Comparison of ENCODE assay signal across 11 mouse cellular contexts in the genomic region with DNA sequence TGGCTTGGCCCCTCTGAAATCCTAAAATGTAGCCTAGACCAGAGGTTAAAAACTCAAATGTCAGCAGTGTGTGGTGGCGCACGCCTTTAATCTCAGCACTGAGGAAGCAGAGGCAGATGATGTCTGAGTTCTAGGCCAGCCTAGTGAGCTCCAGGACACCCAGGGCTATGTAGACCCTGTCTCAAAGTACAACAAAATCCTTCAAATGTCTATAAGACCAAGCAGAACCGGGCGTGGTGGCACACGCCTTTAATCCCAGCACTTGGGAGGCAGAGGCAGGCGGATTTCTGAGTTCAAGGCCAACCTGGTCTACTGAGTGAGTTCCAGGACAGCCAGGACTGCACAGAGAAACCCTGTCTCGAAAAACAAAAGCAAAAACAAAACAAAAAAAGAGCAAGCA. TPM values are rescaled to one million over a fixed set of nuclear protein-coding genes. Genes with fewer than 3 reads are reported as not detected.
DNase-seq lines count a peak whose midpoint lies in the region; ATAC-seq and TF ChIP-seq lines count a peak whose summit lies in the region.
"Not testable (repeated sequence)": the region's sequence is repeated elsewhere in the genome, so short reads cannot be mapped to it uniquely, and the experiment has no call there.
"Had no signal": no experiment of that assay in that cellular context is flagged by ENCODE, and none has a peak within 500 bp of the region (broad histone marks: within the 10 kb centered on the region; RNA-seq: fewer than 3 reads in every experiment).

No protein-coding gene starts in this region.

- ATAC-seq in forebrain, embryonic 12.5 days (ENCODE audit: low FRiP score); hindbrain, embryonic 13.5 days (ENCODE audit: low FRiP score); lung, postnatal 0 days; midbrain, embryonic 13.5 days; neural tube, embryonic 15.5 days (ENCODE audit: low FRiP score): not testable (repeated sequence)

- H3K27me3 ChIP-seq in forebrain, embryonic 12.5 days; hindbrain, embryonic 13.5 days; lung, postnatal 0 days (replicated peaks; ENCODE audit: insufficient read depth, low read length); midbrain, embryonic 13.5 days; neural tube, embryonic 15.5 days (replicated peaks): not testable (repeated sequence)

- H3K9ac ChIP-seq in forebrain, embryonic 12.5 days; lung, postnatal 0 days (replicated peaks; ENCODE audit: low read depth); midbrain, embryonic 13.5 days (replicated peaks); neural tube, embryonic 15.5 days (replicated peaks): not testable (repeated sequence)
- H3K9ac ChIP-seq in hindbrain, embryonic 13.5 days = peak overlapping the region; percentile 20; the same call in 1 of the 2 replicates

- 87% methylated on average over 7 of the region's 7 CpGs for WGBS in forebrain, embryonic 12.5 days
- WGBS in hindbrain, embryonic 13.5 days = 93% methylated on average over 7 of the region's 7 CpGs
- 83% methylated on average over 7 of the region's 7 CpGs for WGBS in lung, postnatal 0 days
- WGBS in midbrain, embryonic 13.5 days = 92% methylated on average over 7 of the region's 7 CpGs
- 91% methylated on average over 7 of the region's 7 CpGs for WGBS in neural tube, embryonic 15.5 days

- not testable (repeated sequence) for H3K4me3 ChIP-seq in forebrain, embryonic 12.5 days (replicated peaks); hindbrain, embryonic 13.5 days; layer of hippocampus, adult 2 months; lung, postnatal 0 days (ENCODE audit: low read depth, low read length); midbrain, embryonic 13.5 days (replicated peaks); neural tube, embryonic 15.5 days (replicated peaks)

- not testable (repeated sequence) for TF ChIP-seq CTCF in layer of hippocampus, adult 2 months (conservative IDR thresholded peaks at IDR 0.05); lung, postnatal 0 days (IDR thresholded peaks at IDR 0.05)

- not testable (repeated sequence) for H3K4me2 ChIP-seq in forebrain, embryonic 12.5 days; hindbrain, embryonic 13.5 days; lung, postnatal 0 days (replicated peaks; ENCODE audit: low read depth, low read length); midbrain, embryonic 13.5 days (replicated peaks); neural tube, embryonic 15.5 days

- not testable (repeated sequence) for TF ChIP-seq EP300 in lung, postnatal 0 days (IDR thresholded peaks at IDR 0.05)

- H3K4me1 ChIP-seq in forebrain, embryonic 12.5 days = peaks cover 46% of the 10 kb centered on the region
- peaks cover 61% of the 10 kb centered on the region for H3K4me1 ChIP-seq in hindbrain, embryonic 13.5 days (replicated peaks)
- peaks cover 29% of the 10 kb centered on the region for H3K4me1 ChIP-seq in lung, postnatal 0 days (ENCODE audit: insufficient read depth, low read depth, low read length)
- H3K4me1 ChIP-seq in midbrain, embryonic 13.5 days (replicated peaks) = peaks cover 53% of the 10 kb centered on the region
- H3K4me1 ChIP-seq in neural tube, embryonic 15.5 days = peaks cover 57% of the 10 kb centered on the region

- H3K36me3 ChIP-seq in forebrain, embryonic 12.5 days (replicated peaks); lung, postnatal 0 days (ENCODE audit: insufficient read depth, low read length); midbrain, embryonic 13.5 days: not testable (repeated sequence)
- peaks cover 14% of the 10 kb centered on the region for H3K36me3 ChIP-seq in hindbrain, embryonic 13.5 days
- H3K36me3 ChIP-seq in neural tube, embryonic 15.5 days = peaks cover 10% of the 10 kb centered on the region

- DNase-seq in cerebellum, adult 11-12 months = peak; percentile 36
- DNase-seq in heart, adult 11 months = peak; percentile 90
- not testable (repeated sequence) for DNase-seq in layer of hippocampus, adult 2 months (ENCODE audit: low spot score in 2 of 2); lung, postnatal 0 days (ENCODE audit: low spot score)

- H3K27ac ChIP-seq in forebrain, embryonic 12.5 days = 0 out of 2 replicates have a peak overlapping the region, but pooled peaks have one; percentile 25
- peak overlapping the region; percentile 90 for H3K27ac ChIP-seq in hindbrain, embryonic 13.5 days
- peak overlapping the region; percentile 99 for H3K27ac ChIP-seq in layer of hippocampus, adult 2 months
- H3K27ac ChIP-seq in lung, postnatal 0 days (ENCODE audit: low read length) = peak overlapping the region; percentile 43; the same call in 1 of the 2 replicates
- peak overlapping the region; percentile 79; the same call in 1 of the 2 replicates for H3K27ac ChIP-seq in midbrain, embryonic 13.5 days
- peak overlapping the region; percentile 13; the same call in 1 of the 2 replicates for H3K27ac ChIP-seq in neural tube, embryonic 15.5 days (replicated peaks)

- not testable (repeated sequence) for H3K9me3 ChIP-seq in forebrain, embryonic 12.5 days; hindbrain, embryonic 13.5 days; lung, postnatal 0 days (ENCODE audit: low read length); midbrain, embryonic 13.5 days; neural tube, embryonic 15.5 days (replicated peaks)

RNA-seq across cellular contexts. Expression of gene Tbx6, which starts 2.2 kb away (rescaled TPM):
- 0.33 and 0.56 TPM in 2 replicates for polyA plus RNA-seq in forebrain, embryonic 12.5 days (2016; fragmentation: Nextera tagmentation; extraction: Ambion mirVana)
- 0.32 and 0.84 TPM in 2 replicates for polyA plus RNA-seq in hindbrain, embryonic 13.5 days (2015; fragmentation: Nextera tagmentation; extraction: Ambion mirVana)
- 1 to 10 TPM in 1 of 2 experiments, under 1 TPM in 1; 0.54 to 1.0 TPM for total RNA-seq in layer of hippocampus, adult 2 months (2021)
- polyA plus RNA-seq in lung, postnatal 0 days (2015; fragmentation: Nextera tagmentation; extraction: Ambion mirVana) = 0.56 and 0.74 TPM in 2 replicates
- polyA plus RNA-seq in midbrain, embryonic 13.5 days (2015; fragmentation: Nextera tagmentation; extraction: Ambion mirVana) = 0.36 and 0.49 TPM in 2 replicates
- polyA plus RNA-seq in neural tube, embryonic 15.5 days (2015; fragmentation: Nextera tagmentation; extraction: Ambion mirVana) = 0.34 and 0.35 TPM in 2 replicates
- polyA plus RNA-seq: heart, postnatal 0 days had no signal

RNA-seq across cellular contexts. Expression of gene Ypel3, which starts 2.3 kb away (rescaled TPM):
- polyA plus RNA-seq in forebrain, embryonic 12.5 days (2016; fragmentation: Nextera tagmentation; extraction: Ambion mirVana) = 91.8 and 92.7 TPM in 2 replicates
- polyA plus RNA-seq in hindbrain, embryonic 13.5 days (2015; fragmentation: Nextera tagmentation; extraction: Ambion mirVana) = 173 and 179 TPM in 2 replicates
- total RNA-seq in layer of hippocampus, adult 2 months (2021) = 100 to 1,000 TPM; 283 to 289 TPM
- 325 and 340 TPM in 2 replicates for polyA plus RNA-seq in lung, postnatal 0 days (2015; fragmentation: Nextera tagmentation; extraction: Ambion mirVana)
- polyA plus RNA-seq in midbrain, embryonic 13.5 days (2015; fragmentation: Nextera tagmentation; extraction: Ambion mirVana) = 163 and 180 TPM in 2 replicates
- polyA plus RNA-seq in neural tube, embryonic 15.5 days (2015; fragmentation: Nextera tagmentation; extraction: Ambion mirVana) = 187 and 207 TPM in 2 replicates

RNA-seq across cellular contexts. Expression of gene Gdpd3, which starts 13.0 kb away (rescaled TPM):
- polyA plus RNA-seq in forebrain, embryonic 12.5 days (2016; fragmentation: Nextera tagmentation; extraction: Ambion mirVana) = 1.4 and 1.5 TPM in 2 replicates
- polyA plus RNA-seq in hindbrain, embryonic 13.5 days (2015; fragmentation: Nextera tagmentation; extraction: Ambion mirVana) = 2.0 and 2.3 TPM in 2 replicates
- total RNA-seq in layer of hippocampus, adult 2 months (2021) = 1 to 10 TPM; 3.1 to 7.0 TPM
- 3.4 and 4.1 TPM in 2 replicates for polyA plus RNA-seq in lung, postnatal 0 days (2015; fragmentation: Nextera tagmentation; extraction: Ambion mirVana)
- 2.5 and 2.9 TPM in 2 replicates for polyA plus RNA-seq in midbrain, embryonic 13.5 days (2015; fragmentation: Nextera tagmentation; extraction: Ambion mirVana)
- 1.0 and 1.5 TPM in 2 replicates for polyA plus RNA-seq in neural tube, embryonic 15.5 days (2015; fragmentation: Nextera tagmentation; extraction: Ambion mirVana)

RNA-seq across cellular contexts. Expression of gene Ppp4c, which starts 13.2 kb away (rescaled TPM):
- polyA plus RNA-seq in forebrain, embryonic 12.5 days (2016; fragmentation: Nextera tagmentation; extraction: Ambion mirVana) = 310 and 320 TPM in 2 replicates
- 196 and 214 TPM in 2 replicates for polyA plus RNA-seq in hindbrain, embryonic 13.5 days (2015; fragmentation: Nextera tagmentation; extraction: Ambion mirVana)
- 10 to 100 TPM; 50.2 to 54.9 TPM for total RNA-seq in layer of hippocampus, adult 2 months (2021)
- polyA plus RNA-seq in lung, postnatal 0 days (2015; fragmentation: Nextera tagmentation; extraction: Ambion mirVana) = 150 and 151 TPM in 2 replicates
- polyA plus RNA-seq in midbrain, embryonic 13.5 days (2015; fragmentation: Nextera tagmentation; extraction: Ambion mirVana) = 224 and 241 TPM in 2 replicates
- 154 and 188 TPM in 2 replicates for polyA plus RNA-seq in neural tube, embryonic 15.5 days (2015; fragmentation: Nextera tagmentation; extraction: Ambion mirVana)

RNA-seq across cellular contexts. Expression of gene Fam57b, which starts 18.4 kb away (rescaled TPM):
- polyA plus RNA-seq in forebrain, embryonic 12.5 days (2016; fragmentation: Nextera tagmentation; extraction: Ambion mirVana) = 16.2 and 17.6 TPM in 2 replicates
- polyA plus RNA-seq in hindbrain, embryonic 13.5 days (2015; fragmentation: Nextera tagmentation; extraction: Ambion mirVana) = 52.1 and 55.6 TPM in 2 replicates
- total RNA-seq in layer of hippocampus, adult 2 months (2021) = 10 to 100 TPM; 73.8 to 74.7 TPM
- 0.13 and 0.19 TPM in 2 replicates for polyA plus RNA-seq in lung, postnatal 0 days (2015; fragmentation: Nextera tagmentation; extraction: Ambion mirVana)
- polyA plus RNA-seq in midbrain, embryonic 13.5 days (2015; fragmentation: Nextera tagmentation; extraction: Ambion mirVana) = 48.3 and 52.6 TPM in 2 replicates
- 48.2 and 54.4 TPM in 2 replicates for polyA plus RNA-seq in neural tube, embryonic 15.5 days (2015; fragmentation: Nextera tagmentation; extraction: Ambion mirVana)
- polyA plus RNA-seq: CD4-positive, CD25-positive, alpha-beta regulatory T cell, adult 4 months; inflammation-experienced regulatory T-cells, adult 6 months had no signal

Comparison
In these comparisons a context has a peak if more than half of its experiments do, and no peak if none do; other contexts are left out.
1. H3K27ac ChIP-seq: peak in every context shown above with its lines; median percentile 99 in layer of hippocampus, adult 2 months; 90 in hindbrain, embryonic 13.5 days; 79 in midbrain, embryonic 13.5 days; 43 in lung, postnatal 0 days; 25 in forebrain, embryonic 12.5 days; 13 in neural tube, embryonic 15.5 days.